Mouse (Mus musculus) fat pad, adult 2 months (tissue): ENCODE data around the gene Defb28.

ENCODE experiments used
- DNase-seq: peaks from one replicate; pipeline ENCODE4 v3.0.0-alpha.2; 2011; ENCODE audit warnings: low read depth, low spot score; ENCODE audit errors: extremely low read depth

Defb28 gene

GRCm38 (mm10) chr2:152556655-152557054, 38.6 kb downstream of the Defb28 start:
- DNase-seq, result no peak

GRCm38 (mm10) chr2:152569038-152569437, 51.0 kb downstream of the Defb28 start, which contains the start of gene Gm17416:
Gm17416 (plus strand) TSS chr2:152569338.
- DNase-seq, result no peak

- DNase-seq, result no peak
Measured at GRCm38 (mm10) chr2:152569881-152570280, 51.8 kb downstream of the Defb28 start.

- DNase-seq, result no peak
Measured at GRCm38 (mm10) chr2:152570313-152570712, 52.3 kb downstream of the Defb28 start.
